Mouse (Mus musculus): Measurements from ENCODE around the gene Amz1.

- no peak for TF ChIP-seq CTCF (IDR thresholded peaks at IDR 0.05; ENCODE audit: borderline replicate concordance, control insufficient read depth, extremely low read depth, insufficient read depth, low read length, poor library complexity)
- TF ChIP-seq POLR2A (IDR thresholded peaks at IDR 0.05; ENCODE audit: control insufficient read depth, extremely low read depth, insufficient read depth, low read length, poor library complexity), result no peak
These were observed 13.6 kb upstream of the Amz1 start for GRCm38 (mm10) chr5:140710315-140710714.
